Mouse (Mus musculus) thymus, postnatal 25 days (tissue): ENCODE measurements around the gene Gm28308.
A peak's percentile ranks its signal among the peaks of the same experiment; 100 is the strongest.

Experiments
- DNase-seq: peaks from one replicate; pipeline ENCODE4 v3.0.0; 2022

Gene Gm28308

DNA sequence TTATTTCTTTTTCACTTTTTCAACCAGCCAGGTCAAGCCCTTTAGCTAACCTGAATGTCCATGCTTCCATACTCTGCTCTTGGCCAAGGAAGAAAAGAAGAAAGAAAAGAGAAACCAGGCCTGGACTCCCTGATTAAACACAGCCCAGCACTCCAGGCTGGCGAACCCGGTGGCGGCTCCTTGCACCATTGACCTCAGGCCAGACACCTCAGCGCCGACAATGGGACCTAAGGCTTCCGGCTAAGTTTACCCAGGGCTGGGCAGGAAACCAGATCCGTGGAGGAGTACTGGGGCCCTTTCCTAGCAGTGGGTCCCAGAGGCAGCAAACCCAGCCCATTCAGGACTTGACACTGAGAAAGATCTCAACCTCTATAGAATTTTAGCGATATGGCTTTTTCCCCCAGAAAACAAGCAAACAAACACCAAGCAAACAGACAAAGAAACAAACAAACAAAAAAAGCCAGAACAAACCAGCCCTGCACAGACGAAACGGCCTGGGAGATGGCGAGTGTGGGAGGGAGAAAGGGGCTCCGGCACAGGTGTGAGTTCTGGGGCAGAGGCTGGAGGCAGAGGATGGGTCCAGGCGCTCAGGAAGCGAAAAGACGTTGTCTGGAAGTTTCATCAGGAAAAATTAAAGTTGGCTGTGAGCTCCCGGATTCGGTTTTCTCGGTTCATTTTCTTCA is 18.9 kb upstream of the Gm28308 start:
- DNase-seq = peak; percentile 7

DNA sequence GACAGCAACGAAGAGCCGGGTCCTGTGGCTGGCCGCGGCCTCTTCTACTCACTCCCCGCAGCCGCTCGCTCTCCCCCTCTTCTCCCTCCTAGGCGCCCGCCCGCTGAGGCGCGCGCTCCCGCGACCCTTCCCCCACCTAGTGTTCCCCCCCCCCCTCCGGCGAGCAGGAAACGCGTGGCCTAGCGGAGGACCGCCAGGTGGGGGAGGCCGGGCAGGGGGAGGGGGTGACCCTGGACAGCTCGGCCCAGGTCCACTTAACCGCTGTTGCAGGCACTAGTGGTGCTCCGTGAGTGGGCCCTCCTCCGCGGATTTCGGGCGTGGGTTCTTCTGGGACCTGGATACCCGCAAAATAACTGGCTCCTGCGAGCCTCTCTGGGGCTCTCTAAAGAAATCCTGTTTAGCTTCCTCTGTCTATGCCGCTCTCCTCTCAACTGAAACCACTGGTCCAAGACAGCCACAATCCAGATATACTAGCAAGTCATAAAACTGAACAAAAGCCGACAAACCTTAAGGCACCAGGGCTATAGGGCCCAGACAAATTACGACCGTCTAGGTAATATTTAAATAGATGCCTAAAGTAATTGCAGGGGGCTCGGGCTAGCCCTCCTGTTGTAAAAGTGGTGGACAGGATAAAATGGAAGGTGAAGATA is 17.5 kb upstream of the Gm28308 start, which contains the start of gene Hoxa9:
Gene Hoxa9, minus strand, starts transcription at position 574 of the 650 bp plus-strand sequence.
- DNase-seq = no peak

DNA sequence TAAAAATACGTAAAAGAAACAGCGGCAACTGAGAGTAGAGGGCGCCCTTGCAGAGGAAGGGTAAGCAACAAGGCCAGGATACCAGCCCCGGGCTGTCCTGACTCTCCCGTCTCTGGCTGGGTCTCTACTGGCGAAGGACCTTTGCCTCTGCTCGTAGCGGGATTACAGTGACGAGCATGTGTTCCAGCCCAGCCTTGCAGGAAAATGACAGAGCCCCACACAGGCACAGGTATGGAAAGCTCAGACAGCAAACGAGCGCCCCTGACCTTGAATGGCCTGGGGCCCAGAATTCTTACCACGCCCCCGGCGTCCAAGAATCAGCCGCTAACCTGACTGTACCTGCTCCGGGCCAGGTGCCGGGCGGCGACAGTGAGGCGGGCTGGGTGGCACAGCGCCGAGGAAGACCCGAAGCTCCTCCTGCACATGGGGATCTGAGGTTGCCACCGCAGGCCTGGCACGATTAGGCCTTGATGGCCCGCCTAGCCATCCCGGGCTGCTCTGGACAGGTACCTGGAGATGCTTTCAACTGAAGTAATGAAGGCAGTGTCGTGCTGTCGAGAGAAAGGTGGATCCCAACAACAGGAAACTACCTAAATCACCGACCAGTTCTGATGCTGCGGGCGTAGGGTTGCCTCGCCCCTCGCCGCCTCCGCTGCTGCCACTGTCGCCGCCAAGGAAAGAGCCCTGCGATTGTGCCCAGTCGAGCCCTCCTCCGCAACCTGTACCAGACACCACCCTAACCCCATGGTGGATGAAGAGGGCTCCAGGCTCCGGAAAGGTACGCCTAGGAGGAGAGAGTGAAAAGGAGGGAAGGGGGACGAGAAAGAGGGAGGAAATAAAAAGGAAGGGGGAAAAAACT is 16.6 kb upstream of the Gm28308 start:
- DNase-seq = no peak

DNA sequence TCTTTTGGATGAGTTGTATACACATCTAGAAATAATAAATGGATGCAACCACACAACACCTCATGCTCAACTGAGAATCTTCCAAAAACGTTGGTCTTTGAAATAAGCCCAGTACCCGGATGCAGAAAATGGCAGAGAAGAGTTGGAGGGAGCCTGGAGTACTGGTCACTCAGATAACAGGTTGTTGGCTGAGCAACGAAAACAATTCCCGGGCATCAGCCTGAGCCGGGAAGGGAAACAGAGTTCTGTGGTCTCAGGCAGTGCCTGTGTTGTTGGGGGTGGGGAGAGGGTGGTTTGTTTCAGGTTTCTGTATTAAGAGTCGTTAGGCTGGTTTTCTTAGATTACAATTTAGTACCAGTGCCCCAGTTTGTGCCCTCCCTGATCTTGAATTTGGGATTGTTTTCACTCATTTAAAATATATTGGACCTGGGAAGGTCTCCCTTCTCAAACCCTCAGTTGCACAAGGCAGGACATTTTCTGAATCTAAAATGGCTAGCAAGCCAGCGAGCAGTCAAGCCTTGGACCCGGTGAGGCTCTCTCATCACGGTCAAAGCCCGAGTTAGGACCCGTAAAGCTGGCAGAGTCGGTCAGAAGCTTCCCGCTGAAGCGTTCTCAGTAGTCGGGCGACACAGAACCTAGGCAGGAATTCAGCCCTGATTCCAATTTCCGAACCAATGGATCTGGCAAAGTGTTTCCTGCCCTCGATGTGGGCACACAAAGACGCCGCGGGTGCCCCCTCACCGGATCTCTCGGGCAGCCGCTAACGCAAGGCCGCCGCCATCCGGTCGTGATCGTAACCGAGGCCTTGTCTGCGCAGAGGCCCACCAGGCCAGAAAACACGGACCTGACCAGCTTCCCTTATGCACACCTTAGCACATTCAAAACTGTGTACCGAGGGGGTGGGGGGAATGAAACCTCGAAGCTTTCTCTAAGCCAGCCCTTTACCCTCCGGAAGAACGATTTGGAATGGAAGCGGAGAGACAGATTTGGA is 15.6 kb upstream of the Gm28308 start:
- peak; percentile 21 for DNase-seq

DNA sequence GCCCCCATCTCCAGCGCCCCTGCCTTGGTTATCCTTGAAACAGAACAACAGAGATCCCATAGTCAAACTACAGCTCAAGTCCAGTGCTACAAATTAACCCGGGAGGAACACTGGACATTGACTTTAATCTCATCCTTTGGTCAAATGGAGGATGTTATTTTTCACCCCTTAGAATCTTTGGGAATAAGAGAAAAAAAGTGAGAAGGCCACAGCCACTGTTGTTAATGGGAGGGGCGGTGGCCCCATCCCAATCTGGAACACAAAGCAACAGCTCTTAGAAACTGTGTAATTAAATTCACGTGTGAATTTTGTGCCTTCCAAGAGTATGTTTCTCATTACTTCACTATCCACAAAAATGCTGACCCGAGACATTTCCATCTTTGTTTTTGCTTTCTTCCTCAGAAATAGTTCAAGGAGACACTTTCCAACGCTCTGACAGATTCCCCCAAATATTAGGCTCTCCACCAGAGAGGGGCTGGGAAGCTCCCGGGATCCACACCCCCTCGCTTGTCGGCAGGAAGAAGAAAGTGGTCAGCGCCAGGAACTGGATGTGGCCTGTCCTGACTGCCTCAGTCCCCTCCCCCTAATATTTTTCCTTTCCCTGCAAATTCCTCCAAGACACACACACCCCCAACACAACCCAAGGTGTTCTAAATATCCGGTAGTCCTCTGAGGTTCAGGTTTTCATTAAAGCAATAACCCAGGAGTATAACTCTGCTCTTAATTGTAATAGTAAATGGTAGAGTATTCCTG is 14.5 kb upstream of the Gm28308 start:
- no peak for DNase-seq

DNA sequence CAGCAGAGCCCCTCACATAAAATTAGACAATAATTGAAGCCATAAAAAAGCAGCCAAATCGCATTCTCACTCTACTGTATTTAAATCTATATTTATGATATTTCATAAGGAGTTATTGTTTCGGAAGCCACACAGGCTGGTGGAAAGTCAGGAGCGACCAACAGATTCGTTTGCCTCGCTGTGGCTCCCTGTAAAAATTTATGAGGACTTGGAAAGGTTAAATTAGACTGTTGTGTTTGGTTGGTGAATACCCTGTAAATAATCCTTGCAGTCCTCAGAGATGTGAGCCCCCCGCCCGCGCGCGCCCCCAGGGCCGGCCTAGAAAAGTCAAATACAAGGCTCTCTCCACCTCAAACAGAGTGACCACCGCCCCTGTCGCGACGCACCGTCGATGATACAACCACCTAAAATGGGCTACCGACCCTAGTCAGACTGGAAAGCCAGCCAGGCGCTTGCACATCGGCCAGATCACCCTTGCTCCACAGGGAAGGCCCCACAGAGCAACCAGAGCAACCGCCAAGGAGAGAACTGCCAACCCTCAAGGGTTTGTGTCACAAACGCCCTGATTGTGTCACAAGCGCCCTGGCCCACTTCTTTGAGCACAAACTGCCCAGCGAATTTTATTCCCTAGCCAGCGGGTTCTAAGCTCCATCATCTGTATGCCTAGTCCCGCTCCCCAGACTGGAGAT is 13.6 kb upstream of the Gm28308 start:
- DNase-seq = no peak

DNA sequence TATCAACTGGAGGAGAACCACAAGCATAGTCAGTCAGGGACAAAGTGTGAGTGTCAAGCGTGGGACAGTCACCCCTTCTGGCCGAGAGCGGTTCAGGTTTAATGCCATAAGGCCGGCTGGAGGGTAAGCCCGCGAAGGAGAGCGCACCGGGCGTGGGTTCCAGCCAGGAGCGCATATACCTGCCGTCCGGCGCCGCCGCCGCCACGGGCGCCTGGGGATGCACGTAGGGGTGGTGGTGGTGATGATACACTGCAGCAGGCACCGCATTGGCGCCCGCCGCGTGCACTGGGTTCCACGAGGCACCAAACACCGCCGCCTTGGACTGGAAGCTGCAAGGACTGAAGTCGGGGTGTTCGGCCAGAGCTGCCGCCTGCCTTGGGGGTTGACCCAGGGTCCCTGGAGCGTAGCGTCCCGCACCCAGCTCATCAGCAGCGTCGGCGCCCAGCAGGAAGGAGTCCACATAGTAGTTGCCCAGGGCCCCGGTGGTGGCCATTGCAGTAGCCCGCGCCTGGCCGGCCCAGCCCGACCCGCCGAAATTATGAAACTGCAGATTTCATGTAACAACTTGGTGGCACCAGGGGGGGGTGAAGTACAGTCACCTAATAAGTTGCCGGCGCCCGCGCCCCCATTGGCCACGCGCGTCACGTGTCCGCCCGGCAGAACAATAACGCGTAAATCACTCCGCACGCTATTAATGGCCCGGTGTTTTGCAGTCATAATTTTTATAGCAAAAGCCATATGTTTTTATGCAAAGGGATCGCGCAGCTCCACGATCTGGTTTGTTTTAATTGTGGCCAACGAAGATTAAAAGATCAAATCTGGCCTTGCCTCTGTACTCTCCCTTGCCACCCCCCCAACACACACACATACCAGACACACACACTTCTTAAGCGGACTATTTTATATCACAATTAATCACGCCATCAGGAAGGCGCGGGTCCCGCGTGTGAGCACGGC is 12.8 kb upstream of the Gm28308 start:
- peak; percentile 7 for DNase-seq

DNA sequence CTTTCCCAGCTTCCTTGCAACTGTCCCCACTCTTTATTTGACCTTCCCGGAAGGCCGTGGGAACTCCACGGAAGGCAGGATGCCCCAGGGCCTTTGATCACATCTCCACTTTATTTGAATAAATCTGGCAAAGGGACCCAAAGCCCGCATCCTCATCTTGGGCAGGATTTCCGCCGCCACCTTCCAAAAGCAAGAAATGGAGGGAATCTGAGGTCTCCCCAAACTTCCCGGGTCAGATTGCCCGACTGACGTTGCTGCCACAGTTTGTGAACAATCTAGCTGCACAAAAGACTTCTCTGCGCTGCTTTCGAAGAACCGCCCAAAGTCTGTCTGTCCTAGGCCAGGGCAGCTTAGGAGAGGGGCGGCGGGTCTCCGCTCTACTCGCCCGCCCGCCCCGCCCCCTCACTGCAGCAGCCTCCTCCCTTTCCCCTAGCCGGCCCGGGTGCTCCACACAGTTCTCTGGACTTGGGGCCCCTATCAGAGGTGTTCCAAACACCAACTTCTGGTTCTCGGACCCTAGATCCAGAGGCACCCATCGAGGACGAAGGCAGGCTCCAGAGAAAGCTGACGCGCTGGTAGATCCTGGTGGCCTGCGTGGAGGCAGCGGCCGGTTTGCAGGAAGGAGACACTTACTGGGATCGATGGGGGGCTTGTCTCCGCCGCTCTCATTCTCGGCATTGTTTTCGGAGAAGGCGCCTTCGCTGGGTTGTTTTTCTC is 11.9 kb upstream of the Gm28308 start:
- DNase-seq = no peak

DNA sequence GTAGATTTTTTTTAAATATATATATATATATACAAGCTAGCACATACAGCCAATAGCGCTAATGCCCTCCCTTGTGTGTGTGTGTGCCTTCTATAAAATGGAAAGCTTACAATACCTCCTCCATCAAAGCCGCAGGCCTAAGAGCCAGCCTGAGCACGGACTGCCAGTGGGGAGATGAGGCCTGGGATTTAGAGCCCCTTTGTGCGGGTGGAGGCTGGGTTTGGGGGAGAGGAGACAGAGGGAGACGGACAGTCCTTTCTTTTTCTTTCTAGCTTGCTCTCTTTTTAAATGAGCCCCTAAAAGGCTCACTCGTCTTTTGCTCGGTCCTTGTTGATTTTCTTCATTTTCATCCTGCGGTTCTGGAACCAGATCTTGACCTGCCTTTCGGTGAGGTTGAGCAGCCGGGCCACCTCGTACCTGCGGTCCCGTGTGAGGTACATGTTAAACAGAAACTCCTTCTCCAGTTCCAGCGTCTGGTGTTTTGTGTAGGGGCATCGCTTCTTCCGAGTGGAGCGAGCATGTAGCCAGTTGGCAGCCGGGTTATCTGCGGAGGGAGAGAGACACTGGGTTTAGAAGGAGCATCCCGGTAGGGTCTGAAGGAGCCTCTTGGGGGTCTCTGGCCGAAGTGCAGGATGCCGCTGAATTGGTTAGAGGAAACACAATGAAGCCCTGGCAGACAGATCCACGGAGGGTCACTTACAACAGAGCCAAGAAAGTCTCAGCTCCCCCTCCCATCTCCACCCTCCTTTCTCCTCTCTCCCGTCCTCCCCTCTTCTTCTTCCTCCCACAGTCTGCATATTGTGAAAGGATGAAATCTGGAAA is 11.0 kb upstream of the Gm28308 start:
- DNase-seq = no peak

DNA sequence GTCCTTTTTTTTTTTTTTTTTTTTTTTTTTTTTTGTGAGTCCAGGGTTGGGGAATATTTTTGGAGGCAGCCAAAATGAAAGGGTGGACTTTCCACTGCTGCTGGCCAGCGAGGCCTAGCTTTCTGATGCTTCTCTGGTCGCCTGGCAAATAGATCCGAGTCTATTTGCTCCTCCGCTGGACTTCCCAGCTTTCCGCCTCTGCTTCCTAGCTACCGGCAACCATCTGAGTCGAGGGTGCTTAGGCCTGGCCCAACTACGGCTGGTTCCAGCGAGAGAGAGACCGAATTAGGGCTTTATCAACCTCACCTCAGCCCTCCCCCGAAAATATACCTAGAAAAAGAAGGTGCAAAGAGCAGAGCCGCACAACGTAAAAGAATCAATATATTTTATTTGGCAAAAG is 9.6 kb upstream of the Gm28308 start:
- DNase-seq = no peak

DNA sequence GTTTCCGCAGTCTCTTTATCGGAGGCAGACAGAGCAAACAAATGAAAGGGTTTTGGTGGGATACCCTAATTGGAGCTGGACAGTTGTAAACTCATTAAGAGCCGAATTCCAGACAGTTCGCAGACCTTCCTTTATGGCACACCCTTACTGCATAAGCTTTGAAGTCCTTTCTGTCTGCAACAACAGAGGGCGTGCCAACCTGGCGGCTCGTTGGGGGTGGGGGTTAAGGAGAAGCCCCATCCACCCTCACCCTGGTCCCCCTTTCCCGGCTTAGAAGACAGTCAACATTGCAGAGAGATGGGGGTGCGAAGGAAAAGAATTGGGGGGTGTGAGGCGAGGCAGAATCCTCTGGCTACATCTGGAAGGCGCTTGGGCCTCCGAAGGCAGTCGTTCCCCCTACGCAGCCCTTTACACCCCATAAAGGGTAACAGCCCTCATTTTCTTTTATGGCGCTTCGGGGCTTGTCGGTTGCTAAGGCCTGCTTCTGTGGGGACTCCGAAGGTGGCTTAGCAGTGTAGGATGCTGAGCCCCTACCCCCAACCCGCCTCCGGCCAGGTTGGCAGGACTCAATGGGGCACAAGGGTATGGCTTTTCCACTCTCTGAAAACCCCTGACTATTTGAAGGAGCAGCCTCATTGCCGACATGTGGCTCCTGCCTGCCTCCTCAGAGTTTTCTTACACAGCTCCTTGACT is 9.0 kb upstream of the Gm28308 start:
- no peak for DNase-seq

DNA sequence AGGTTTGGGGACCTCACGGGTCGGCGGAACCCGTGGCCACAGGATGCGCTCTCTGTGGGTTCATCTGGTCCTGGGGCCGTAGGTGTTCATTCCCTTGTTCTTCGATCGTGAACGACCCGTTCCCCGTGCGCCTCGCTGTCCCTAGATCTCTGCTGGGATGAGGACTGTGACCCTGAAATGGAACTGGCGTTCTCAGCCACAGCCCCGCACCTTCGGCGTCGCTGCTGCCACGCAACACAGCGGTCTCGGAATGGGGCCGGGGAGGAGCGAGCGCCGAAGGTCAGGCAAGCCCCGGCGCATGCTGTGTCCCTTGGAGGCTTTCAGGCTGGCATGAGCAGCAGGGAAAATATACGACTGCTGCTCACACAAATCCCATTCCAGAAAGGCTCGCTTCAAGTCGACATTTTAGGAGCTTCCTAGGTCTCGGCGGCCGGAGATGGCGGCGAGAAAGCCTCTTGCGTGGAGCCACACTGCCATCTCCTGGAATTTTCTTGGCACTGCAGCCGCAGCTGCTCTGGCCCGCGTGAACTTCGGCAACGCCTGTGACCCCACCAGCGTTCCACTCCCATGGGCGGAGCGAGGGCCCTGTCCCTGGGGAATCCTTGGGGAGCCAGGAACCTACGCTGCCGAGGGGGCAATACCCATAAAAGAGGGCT is 8.3 kb upstream of the Gm28308 start, which contains the start of gene Hoxa7:
Gene Hoxa7, minus strand, starts transcription at position 518 of the 656 bp plus-strand sequence.
- peak; percentile 84 for DNase-seq

DNA sequence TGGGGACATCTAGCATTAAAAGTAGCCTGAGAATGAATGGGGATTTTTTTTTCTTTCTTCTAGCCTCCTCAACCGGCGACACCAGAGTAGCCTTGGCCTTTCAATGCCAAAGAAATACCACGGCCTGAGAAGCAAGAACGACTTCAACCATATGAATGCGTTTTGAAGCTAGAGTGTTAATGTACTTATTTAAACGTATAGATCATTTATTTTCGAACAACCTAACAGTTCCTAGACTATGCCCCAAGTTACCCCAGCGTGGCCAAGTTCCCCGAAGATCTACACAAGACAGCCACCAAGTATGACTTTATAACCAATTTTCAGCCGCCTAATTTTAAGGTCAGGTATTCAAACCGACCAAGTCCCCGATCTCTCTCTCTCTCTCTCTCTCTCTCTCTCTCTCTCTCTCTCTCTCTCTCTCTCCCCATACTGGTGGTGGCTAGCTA is 7.7 kb upstream of the Gm28308 start:
- no peak for DNase-seq

DNA sequence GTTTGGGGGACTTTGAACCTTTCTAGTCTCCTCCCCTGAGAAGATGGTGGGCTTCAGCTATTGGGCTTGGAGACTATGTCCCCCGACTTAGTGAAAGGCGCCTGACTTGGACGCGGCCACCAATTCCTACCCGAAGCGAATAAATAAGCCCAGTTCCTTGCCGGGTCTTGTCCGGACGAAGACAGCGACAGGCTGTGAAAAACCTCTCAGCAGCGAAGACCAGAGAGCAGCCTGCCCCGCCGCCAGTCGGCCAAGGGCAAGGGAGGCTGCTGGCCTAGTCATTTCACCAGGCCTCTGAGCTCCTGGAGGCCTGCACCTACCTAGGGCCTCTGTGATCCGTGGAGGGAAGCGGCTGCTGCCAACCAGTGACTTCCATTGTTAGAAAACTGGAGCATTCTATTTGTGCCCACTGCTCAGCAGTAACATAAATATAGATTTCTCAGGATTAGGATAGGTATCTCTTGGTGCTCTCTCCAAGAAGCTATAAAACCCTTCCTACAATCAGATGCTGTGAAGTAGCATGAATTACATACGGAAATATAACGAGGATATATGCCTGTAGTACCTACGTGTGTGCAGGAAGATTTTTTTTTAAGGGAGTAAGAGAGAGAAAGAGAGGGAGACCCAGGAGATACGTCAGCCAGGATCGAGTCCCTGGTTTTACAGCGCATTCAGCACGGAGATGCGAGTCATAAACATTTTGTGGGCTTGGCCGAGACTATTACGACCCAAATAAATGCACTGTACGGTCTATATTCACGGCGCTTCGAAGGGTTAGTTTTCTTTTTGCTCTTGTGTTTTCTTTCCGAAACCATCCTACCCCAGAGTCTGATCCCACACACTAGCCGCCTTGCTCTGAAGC is 7.1 kb upstream of the Gm28308 start:
- DNase-seq = peak; percentile 25

DNA sequence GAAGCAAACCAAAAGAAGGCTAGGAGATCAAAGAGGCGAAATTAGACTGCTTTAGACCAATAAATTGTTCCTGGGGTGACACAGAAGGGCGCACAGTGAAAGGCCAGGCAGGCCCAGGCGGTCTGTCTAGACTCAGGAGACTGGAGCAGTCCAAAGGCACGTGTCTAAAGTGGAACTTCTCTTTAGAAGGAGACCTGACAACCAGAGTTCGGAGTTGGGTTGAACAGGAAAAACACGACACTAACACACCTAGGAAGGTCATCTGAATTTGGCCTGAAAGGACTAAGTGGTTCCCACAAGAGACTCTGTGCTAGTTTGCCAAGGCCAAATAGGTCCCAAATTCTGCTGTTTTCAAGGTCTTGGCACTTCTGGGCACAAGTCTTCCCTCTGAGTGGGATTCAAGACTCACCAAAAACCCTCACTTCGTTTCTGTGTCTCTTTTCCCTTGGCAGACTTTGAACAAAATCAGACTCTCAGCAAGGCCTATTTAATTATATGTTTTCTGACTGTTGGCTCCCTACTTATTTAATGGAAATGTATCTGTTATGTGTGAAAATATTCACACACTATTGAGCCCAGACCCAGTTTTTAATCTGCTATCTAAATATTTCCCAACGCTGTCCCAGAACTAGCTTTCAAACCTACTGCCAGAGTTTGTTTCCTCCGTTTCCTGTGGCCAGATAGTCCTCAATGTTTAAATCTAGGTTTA is 6.2 kb upstream of the Gm28308 start:
- no peak for DNase-seq
